Mouse (Mus musculus): ENCODE data around the gene Mrpl12. TPM values are rescaled to one million over a fixed set of nuclear protein-coding genes. Genes with fewer than 3 reads are reported as not detected.

Mrpl12 gene
- polyA plus RNA-seq, 2 experiments = 78.4 to 127 TPM

- Histone ChIP-seq H3K4me2 (ENCODE audit: low read depth) (no peak overlapping the region), H3K27ac (no peak overlapping the region), H3K27me3 (ENCODE audit: control insufficient read depth, insufficient read depth, low read length) (no peaks in the 10 kb centered on the region), H3K4me3 (ENCODE audit: insufficient read depth in 1 of 2, low read depth in 2 of 2, low read length in 2 of 2) (no peak overlapping the region), H3K9ac (replicated peaks) (no peak overlapping the region), H3K4me1 (replicated peaks; ENCODE audit: control insufficient read depth in 2 of 2, insufficient read depth in 2 of 2, low read length in 1 of 2) (peaks cover 3 to 6% of the 10 kb centered on the region in 2 experiments; a peak in 3 of 4 replicates), H3K9me3 (ENCODE audit: control insufficient read depth, low read length) (no peaks in the 10 kb centered on the region), H3K36me3 (replicated peaks; ENCODE audit: control insufficient read depth, insufficient read depth, low read depth) (peaks cover 13% of the 10 kb centered on the region)
- TF ChIP-seq EP300 (IDR thresholded peaks at IDR 0.05; ENCODE audit: low read depth) = no peak
- TF ChIP-seq CTCF (IDR thresholded peaks at IDR 0.05; ENCODE audit: low read depth) = no peak
- DNase-seq (ENCODE audit: low read depth in 3 of 3, low spot score in 3 of 3) (no peak), ATAC-seq (ENCODE audit: insufficient read depth) (no peak)
- 85% methylated on average over 3 of the region's 3 CpGs for WGBS (ENCODE audit: insufficient replicate concordance)
Observed at GRCm38 (mm10) chr11:120497436-120497835, 13.0 kb downstream of the Mrpl12 start.

- Histone ChIP-seq H3K36me3 (replicated peaks; ENCODE audit: control insufficient read depth, insufficient read depth, low read depth) (peaks cover 13% of the 10 kb centered on the region), H3K9ac (replicated peaks) (no peak overlapping the region), H3K4me2 (ENCODE audit: low read depth) (no peak overlapping the region), H3K4me3 (ENCODE audit: insufficient read depth in 1 of 2, low read depth in 2 of 2, low read length in 2 of 2) (no peak overlapping the region), H3K27me3 (ENCODE audit: control insufficient read depth, insufficient read depth, low read length) (no peaks in the 10 kb centered on the region), H3K4me1 (replicated peaks; ENCODE audit: control insufficient read depth in 2 of 2, insufficient read depth in 2 of 2, low read length in 1 of 2) (peaks cover under 1% of the 10 kb centered on the region in 2 experiments; a peak in 1 of 4 replicates), H3K9me3 (ENCODE audit: control insufficient read depth, low read length) (no peaks in the 10 kb centered on the region), H3K27ac (no peak overlapping the region)
- no peak for DNase-seq (ENCODE audit: low read depth in 3 of 3, low spot score in 3 of 3)
- ATAC-seq (ENCODE audit: insufficient read depth) = no peak
- 88% methylated on average over 12 of the region's 12 CpGs for WGBS (ENCODE audit: insufficient replicate concordance)
- TF ChIP-seq CTCF (IDR thresholded peaks at IDR 0.05; ENCODE audit: low read depth) (no peak), EP300 (IDR thresholded peaks at IDR 0.05; ENCODE audit: low read depth) (no peak)
Observed at GRCm38 (mm10) chr11:120498226-120498625, 13.8 kb downstream of the Mrpl12 start.

- TF ChIP-seq CTCF (IDR thresholded peaks at IDR 0.05; ENCODE audit: low read depth) = no peak
- TF ChIP-seq EP300 (IDR thresholded peaks at IDR 0.05; ENCODE audit: low read depth) = no peak
- Histone ChIP-seq H3K4me2 (ENCODE audit: low read depth) (no peak overlapping the region), H3K27me3 (ENCODE audit: control insufficient read depth, insufficient read depth, low read length) (no peaks in the 10 kb centered on the region), H3K9ac (replicated peaks) (no peak overlapping the region), H3K36me3 (replicated peaks; ENCODE audit: control insufficient read depth, insufficient read depth, low read depth) (peaks cover 13% of the 10 kb centered on the region), H3K4me1 (replicated peaks; ENCODE audit: control insufficient read depth in 2 of 2, insufficient read depth in 2 of 2, low read length in 1 of 2) (no peaks in the 10 kb centered on the region), H3K9me3 (ENCODE audit: control insufficient read depth, low read length) (no peaks in the 10 kb centered on the region), H3K4me3 (ENCODE audit: insufficient read depth in 1 of 2, low read depth in 2 of 2, low read length in 2 of 2) (no peak overlapping the region), H3K27ac (no peak overlapping the region)
- ATAC-seq (ENCODE audit: insufficient read depth) (no peak), DNase-seq (ENCODE audit: low read depth in 3 of 3, low spot score in 3 of 3) (no peak)
- 80% methylated on average over 5 of the region's 5 CpGs for WGBS (ENCODE audit: insufficient replicate concordance)
Observed at GRCm38 (mm10) chr11:120498891-120499290, 14.5 kb downstream of the Mrpl12 start.

GRCm38 (mm10) chr11:120499894-120500293 lies 15.5 kb downstream of the Mrpl12 start:
- H3K4me2 ChIP-seq (ENCODE audit: low read depth) = no peak overlapping the region
- TF ChIP-seq CTCF (IDR thresholded peaks at IDR 0.05; ENCODE audit: low read depth) = no peak
- no peak for TF ChIP-seq EP300 (IDR thresholded peaks at IDR 0.05; ENCODE audit: low read depth)
- no peak overlapping the region for H3K27ac ChIP-seq
- DNase-seq (ENCODE audit: low read depth in 3 of 3, low spot score in 3 of 3) (no peak), ATAC-seq (ENCODE audit: insufficient read depth) (no peak)
- H3K9ac ChIP-seq (replicated peaks) = no peak overlapping the region
- H3K4me3 ChIP-seq (ENCODE audit: insufficient read depth in 1 of 2, low read depth in 2 of 2, low read length in 2 of 2) = no peak overlapping the region
- 57% methylated on average over 6 of the region's 6 CpGs for WGBS (ENCODE audit: insufficient replicate concordance)
- no peaks in the 10 kb centered on the region for H3K4me1 ChIP-seq (replicated peaks; ENCODE audit: control insufficient read depth in 2 of 2, insufficient read depth in 2 of 2, low read length in 1 of 2)
- H3K36me3 ChIP-seq (replicated peaks; ENCODE audit: control insufficient read depth, insufficient read depth, low read depth) = peaks cover 13% of the 10 kb centered on the region
- no peaks in the 10 kb centered on the region for H3K27me3 ChIP-seq (ENCODE audit: control insufficient read depth, insufficient read depth, low read length)
- H3K9me3 ChIP-seq (ENCODE audit: control insufficient read depth, low read length) = no peaks in the 10 kb centered on the region

GRCm38 (mm10) chr11:120500357-120500756 lies 15.9 kb downstream of the Mrpl12 start:
- Histone ChIP-seq H3K4me3 (ENCODE audit: insufficient read depth in 1 of 2, low read depth in 2 of 2, low read length in 2 of 2) (no peak overlapping the region), H3K9ac (replicated peaks) (no peak overlapping the region), H3K9me3 (ENCODE audit: control insufficient read depth, low read length) (no peaks in the 10 kb centered on the region), H3K27ac (no peak overlapping the region), H3K4me1 (replicated peaks; ENCODE audit: control insufficient read depth in 2 of 2, insufficient read depth in 2 of 2, low read length in 1 of 2) (no peaks in the 10 kb centered on the region), H3K27me3 (ENCODE audit: control insufficient read depth, insufficient read depth, low read length) (no peaks in the 10 kb centered on the region), H3K36me3 (replicated peaks; ENCODE audit: control insufficient read depth, insufficient read depth, low read depth) (peaks cover 10% of the 10 kb centered on the region), H3K4me2 (ENCODE audit: low read depth) (no peak overlapping the region)
- DNase-seq (ENCODE audit: low read depth in 3 of 3, low spot score in 3 of 3) (no peak), ATAC-seq (ENCODE audit: insufficient read depth) (no peak)
- TF ChIP-seq EP300 (IDR thresholded peaks at IDR 0.05; ENCODE audit: low read depth) (no peak), CTCF (IDR thresholded peaks at IDR 0.05; ENCODE audit: low read depth) (no peak)
- WGBS (ENCODE audit: insufficient replicate concordance) = 10% methylated on average over 3 of the region's 3 CpGs
